Mouse (Mus musculus) stomach, embryonic 15.5 days (tissue): ENCODE results near the gene Abcd3. TPM values are rescaled to one million over a fixed set of nuclear protein-coding genes. Genes with fewer than 3 reads are reported as not detected.

Experiments used
- ATAC-seq: fragments of 200-750 bp; cut with Nextera tagmentation; 2 replicates; pipeline ENCODE4 v1.8.0; 2017; ENCODE audit warnings: low read depth, moderate number of reproducible peaks, moderate TSS enrichment; ENCODE audit not compliant: insufficient read depth, low FRiP score
- H3K27ac ChIP-seq: fragments of 300-500 bp; sonication (generic); 2 replicates; pipeline ENCODE4 v1.5.1; 2015; ENCODE audit warnings: mild to moderate bottlenecking, inconsistent platforms
- H3K27me3 ChIP-seq: fragments of 300-500 bp; sonication (generic); replicated peaks from 2 replicates; pipeline ENCODE4 v1.6.1; 2015; ENCODE audit warnings: inconsistent platforms
- H3K36me3 ChIP-seq: fragments of 300-500 bp; sonication (generic); 2 replicates; pipeline ENCODE4 v1.6.1; 2015; ENCODE audit warnings: inconsistent platforms
- H3K4me1 ChIP-seq: fragments of 300-500 bp; sonication (generic); 2 replicates; pipeline ENCODE4 v1.6.1; 2015; ENCODE audit warnings: inconsistent platforms
- H3K4me2 ChIP-seq: fragments of 300-500 bp; sonication (generic); 2 replicates; pipeline ENCODE4 v1.6.1; 2015; ENCODE audit warnings: mild to moderate bottlenecking, inconsistent platforms
- H3K4me3 ChIP-seq: fragments of 300-500 bp; sonication (generic); replicated peaks from 2 replicates; pipeline ENCODE4 v1.5.1; 2015; ENCODE audit warnings: inconsistent platforms
- H3K9ac ChIP-seq: fragments of 300-500 bp; sonication (generic); 2 replicates; pipeline ENCODE4 v1.6.1; 2015; ENCODE audit warnings: inconsistent platforms
- H3K9me3 ChIP-seq: fragments of 300-500 bp; sonication (generic); 2 replicates; pipeline ENCODE4 v1.6.1; 2016; ENCODE audit warnings: inconsistent platforms
- WGBS: fragments of 180-500 bp; shearing (Covaris S2); methylation state at CpG from one replicate; pipeline ENCODE4 v1.1.7; 2015; 5-methylcytosine and 5-hydroxymethylcytosine counted together
- polyA plus RNA-seq: library from polyadenylated mRNA; unstranded; fragments of >200 nt; fragmentation: Nextera tagmentation; extraction: Ambion mirVana; gene quantifications from 2 replicates; pipeline ENCODE4 v1.2.1, GENCODE M21; 2015

The Abcd3 gene
- polyA plus RNA-seq, 1 experiment from 2014 or later = 73.9 TPM

DNA sequence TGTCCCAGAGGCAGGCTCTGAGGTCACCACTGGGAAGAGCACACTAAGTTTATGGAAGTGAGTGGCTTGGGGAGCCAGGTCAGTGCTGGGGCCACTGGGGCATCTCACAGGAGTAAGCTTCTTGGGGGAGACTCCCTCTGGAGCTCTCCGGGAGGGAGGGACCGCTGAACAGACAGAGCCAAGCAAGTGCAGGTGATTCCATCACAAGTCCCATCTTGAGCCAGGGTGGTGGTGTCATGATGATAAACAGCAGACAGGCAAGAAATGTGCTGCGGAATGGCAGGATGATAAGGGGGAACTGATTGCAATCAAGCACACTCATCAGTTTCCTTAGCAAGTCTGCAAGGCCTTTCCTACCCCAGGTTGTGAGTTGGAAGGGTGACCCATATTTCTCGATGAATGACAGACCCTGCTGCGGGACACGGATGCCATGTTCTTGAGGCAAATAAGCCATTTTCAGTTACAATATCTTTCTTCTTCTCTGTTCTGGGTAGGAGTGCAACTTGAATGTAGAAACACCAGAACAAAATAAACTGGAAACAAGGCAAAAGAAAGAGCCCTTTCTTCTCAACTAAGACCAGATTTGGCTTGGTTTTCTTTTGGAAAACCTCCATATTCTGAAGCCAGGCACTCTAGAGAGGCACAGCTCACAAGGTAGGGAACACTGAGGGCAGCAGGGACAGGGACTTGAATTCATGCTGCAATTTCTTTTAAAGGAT is 99.2 kb downstream of the Abcd3 start:
- Histone ChIP-seq H3K9me3 (no peaks in the 10 kb centered on the region), H3K4me2 (no peak overlapping the region), H3K4me1 (peaks cover 12% of the 10 kb centered on the region; the same call in 1 of the 2 replicates), H3K36me3 (no peaks in the 10 kb centered on the region), H3K27ac (no peak overlapping the region), H3K4me3 (no peak overlapping the region), H3K27me3 (no peaks in the 10 kb centered on the region), H3K9ac (no peak overlapping the region)
- ATAC-seq = no peak
- WGBS = 64% methylated on average over 6 of the region's 6 CpGs

DNA sequence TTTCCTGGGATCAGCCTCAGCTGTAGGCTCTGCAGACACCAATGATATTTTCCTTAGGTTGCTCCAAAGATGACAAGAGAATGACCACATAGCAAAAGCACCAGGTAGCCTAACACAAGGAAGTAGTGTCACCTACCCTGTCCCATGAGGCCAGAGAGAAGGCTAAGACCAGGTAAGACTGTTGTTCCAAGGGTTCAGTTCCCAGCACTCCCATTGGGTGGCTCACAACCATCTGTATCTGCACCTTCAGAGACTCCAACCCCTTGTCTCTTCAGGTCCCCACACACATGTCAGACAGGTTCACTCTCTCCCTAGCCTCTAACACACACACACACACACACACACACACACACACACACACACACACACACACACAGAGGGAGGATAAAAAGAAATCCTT is 99.8 kb downstream of the Abcd3 start:
- Histone ChIP-seq H3K9ac (no peak overlapping the region), H3K9me3 (no peaks in the 10 kb centered on the region), H3K4me2 (no peak overlapping the region), H3K27me3 (no peaks in the 10 kb centered on the region), H3K4me1 (peaks cover 12% of the 10 kb centered on the region; the same call in 1 of the 2 replicates), H3K27ac (no peak overlapping the region), H3K36me3 (no peaks in the 10 kb centered on the region), H3K4me3 (no peak overlapping the region)
- no peak for ATAC-seq

DNA sequence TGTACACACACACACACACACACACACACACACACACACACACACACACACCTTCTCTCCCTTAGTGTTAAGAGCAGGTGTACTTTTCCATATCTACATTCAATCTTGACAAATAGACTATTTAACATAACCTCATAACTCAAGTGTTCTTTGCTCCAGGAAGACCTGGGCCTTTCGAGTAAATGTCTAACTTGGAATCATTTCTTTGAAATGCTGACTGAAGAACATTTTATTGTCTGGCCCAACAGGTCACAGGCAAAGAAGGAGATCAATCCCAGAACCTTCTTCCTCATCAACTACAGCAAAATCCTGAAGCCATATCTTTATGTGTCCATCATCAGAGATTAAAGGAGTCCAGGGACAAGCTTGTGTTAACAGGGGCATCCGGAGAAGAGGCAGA is 100.6 kb downstream of the Abcd3 start:
- no peak for ATAC-seq
- H3K4me2 ChIP-seq = no peak overlapping the region
- no peak overlapping the region for H3K27ac ChIP-seq
- no peaks in the 10 kb centered on the region for H3K36me3 ChIP-seq
- WGBS = 68% methylated on average over 2 of the region's 2 CpGs
- no peaks in the 10 kb centered on the region for H3K9me3 ChIP-seq
- no peak overlapping the region for H3K9ac ChIP-seq
- peaks cover 12% of the 10 kb centered on the region; the same call in 1 of the 2 replicates for H3K4me1 ChIP-seq
- H3K27me3 ChIP-seq = no peaks in the 10 kb centered on the region
- no peak overlapping the region for H3K4me3 ChIP-seq

DNA sequence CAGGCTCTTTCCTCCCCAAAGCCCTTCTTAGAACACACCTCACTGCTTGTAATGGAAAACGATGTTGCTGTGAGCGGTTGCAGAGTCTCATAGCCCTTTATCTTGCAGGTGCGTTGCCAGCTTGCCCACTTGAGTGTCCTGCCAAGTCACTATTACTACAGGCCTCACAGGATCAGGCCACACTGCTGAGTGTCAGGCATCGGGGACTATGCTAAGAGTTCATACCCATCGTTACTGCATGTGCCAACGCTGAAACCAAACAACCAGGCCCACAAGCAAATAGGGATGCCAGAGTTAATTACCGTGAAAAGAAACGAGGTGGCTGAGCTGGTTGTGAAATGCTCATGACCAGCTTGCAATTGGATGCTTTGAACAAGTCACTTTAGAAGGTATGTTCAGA is 101.3 kb downstream of the Abcd3 start:
- Histone ChIP-seq H3K9me3 (no peaks in the 10 kb centered on the region), H3K9ac (no peak overlapping the region), H3K36me3 (no peaks in the 10 kb centered on the region), H3K4me2 (0 out of 2 replicates have a peak overlapping the region, but pooled peaks have one; percentile 21), H3K4me3 (no peak overlapping the region), H3K27me3 (no peaks in the 10 kb centered on the region), H3K4me1 (peaks cover 12% of the 10 kb centered on the region; the same call in 1 of the 2 replicates), H3K27ac (no peak overlapping the region)
- 0 out of 2 replicates have a peak, but pooled peaks have one; percentile 6 for ATAC-seq
- 73% methylated on average over 8 of the region's 8 CpGs for WGBS

DNA sequence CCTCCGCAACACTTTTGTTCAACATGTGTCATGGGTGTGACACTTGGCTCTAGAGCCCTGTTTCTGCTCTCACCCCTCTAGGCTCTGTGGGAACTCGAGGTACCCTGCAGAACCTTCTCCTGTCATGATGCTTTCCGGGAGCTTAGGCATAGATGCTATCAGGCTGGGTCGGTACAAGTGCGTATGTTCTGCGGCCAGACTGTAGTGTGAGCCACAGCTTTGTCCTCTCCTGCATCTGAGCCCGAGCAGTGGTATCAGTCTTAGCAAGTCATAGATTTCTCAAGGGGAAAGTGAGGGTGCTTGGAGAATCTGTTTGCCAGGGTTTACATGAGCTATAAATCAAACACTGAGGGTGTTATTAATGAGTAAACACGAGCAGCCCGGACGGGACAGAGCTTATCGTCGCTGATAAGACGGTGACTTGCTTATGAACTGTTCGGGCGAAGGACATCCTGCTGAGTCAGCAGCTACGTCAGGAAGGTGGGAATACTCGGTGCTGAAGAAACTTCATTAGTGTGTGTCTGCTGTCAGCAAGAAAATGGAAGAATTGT is 101.9 kb downstream of the Abcd3 start:
- Histone ChIP-seq H3K9ac (no peak overlapping the region), H3K36me3 (no peaks in the 10 kb centered on the region), H3K4me1 (peaks cover 12% of the 10 kb centered on the region; the same call in 1 of the 2 replicates), H3K9me3 (no peaks in the 10 kb centered on the region), H3K4me2 (peak overlapping the region; percentile 21; the same call in 1 of the 2 replicates), H3K4me3 (no peak overlapping the region), H3K27ac (peak overlapping the region; percentile 57; the same call in 1 of the 2 replicates), H3K27me3 (no peaks in the 10 kb centered on the region)
- ATAC-seq = peak; percentile 78
- 28% methylated on average over 17 of the region's 17 CpGs for WGBS

DNA sequence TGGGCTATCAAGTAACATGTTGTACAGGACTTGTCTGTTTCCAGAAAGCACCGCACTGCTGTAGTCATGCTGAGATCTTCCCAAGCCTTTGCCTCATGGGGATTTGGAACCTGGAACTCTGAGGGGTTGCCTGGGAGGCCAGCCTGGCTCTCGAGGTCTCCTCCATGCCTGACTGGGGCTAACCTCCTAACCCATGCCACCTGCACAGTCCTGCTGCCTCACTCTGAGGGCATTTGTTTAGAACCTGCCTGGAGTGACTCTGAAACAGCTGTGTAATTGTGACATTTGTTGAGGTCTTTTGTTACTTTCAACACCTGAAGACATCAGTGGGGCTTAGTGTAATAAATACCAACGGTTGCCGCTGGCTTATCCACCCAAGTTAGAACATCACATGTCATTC is 102.9 kb downstream of the Abcd3 start:
- H3K4me3 ChIP-seq = no peak overlapping the region
- no peaks in the 10 kb centered on the region for H3K9me3 ChIP-seq
- no peaks in the 10 kb centered on the region for H3K36me3 ChIP-seq
- no peak for ATAC-seq
- H3K4me2 ChIP-seq = no peak overlapping the region
- H3K27ac ChIP-seq = no peak overlapping the region
- 56% methylated on average over 4 of the region's 4 CpGs for WGBS
- no peaks in the 10 kb centered on the region for H3K27me3 ChIP-seq
- peaks cover 12% of the 10 kb centered on the region; the same call in 1 of the 2 replicates for H3K4me1 ChIP-seq
- no peak overlapping the region for H3K9ac ChIP-seq

DNA sequence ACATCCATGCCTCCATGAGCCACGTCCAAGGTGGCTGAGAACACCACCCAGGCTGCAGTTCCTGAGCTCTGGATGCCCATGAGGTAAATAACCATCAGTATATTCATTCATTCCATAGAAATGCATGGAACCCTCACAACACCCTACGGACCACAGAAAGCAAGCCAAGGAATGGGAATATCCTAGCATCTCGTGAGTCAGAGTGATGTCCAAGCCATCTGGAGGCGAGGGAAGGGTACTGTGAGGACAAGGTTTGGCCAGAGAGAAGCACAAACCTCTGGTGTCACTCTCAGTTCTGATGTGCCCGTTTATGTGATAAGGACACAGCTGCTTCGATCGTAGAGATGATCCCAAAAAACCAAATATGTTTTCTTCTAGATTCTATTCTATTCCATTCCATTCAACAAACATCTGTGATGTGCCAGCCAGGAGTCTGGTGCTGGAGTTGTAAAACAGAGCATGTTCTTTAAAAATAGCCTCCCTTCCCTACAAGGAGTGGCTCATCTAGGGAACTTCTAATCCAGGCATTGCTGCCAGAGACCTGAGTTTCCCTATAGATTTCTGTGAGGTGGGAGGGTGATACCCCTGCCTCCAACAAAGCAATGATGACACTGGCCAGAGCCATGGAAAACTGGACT is 104.1 kb downstream of the Abcd3 start:
- no peaks in the 10 kb centered on the region for H3K36me3 ChIP-seq
- H3K27me3 ChIP-seq = no peaks in the 10 kb centered on the region
- H3K9ac ChIP-seq = no peak overlapping the region
- H3K9me3 ChIP-seq = no peaks in the 10 kb centered on the region
- no peak overlapping the region for H3K27ac ChIP-seq
- H3K4me2 ChIP-seq = no peak overlapping the region
- WGBS = 91% methylated on average over 7 of the region's 7 CpGs
- H3K4me3 ChIP-seq = no peak overlapping the region
- ATAC-seq = no peak
- peaks cover 12% of the 10 kb centered on the region; the same call in 1 of the 2 replicates for H3K4me1 ChIP-seq

Other genes with a start within 250 kb of the Abcd3 start
- gene 4930432M17Rik, start 144.5 kb downstream of the Abcd3 start, polyA plus RNA-seq = not detected in 2 replicates
- gene F3, start 91.8 kb downstream of the Abcd3 start, polyA plus RNA-seq = 30.9 and 31.5 TPM in 2 replicates
- gene Arhgap29, start 137.2 kb upstream of the Abcd3 start, polyA plus RNA-seq = 39.4 and 42.8 TPM in 2 replicates
- gene Abca4, start 229.1 kb upstream of the Abcd3 start, polyA plus RNA-seq = 0.43 and 0.80 TPM in 2 replicates